Comparison of ENCODE assay signal across 10 mouse cellular contexts in genomic region chr1:162879595-162880369, GRCm38 (mm10). TPM values are rescaled to one million over a fixed set of nuclear protein-coding genes. Genes with fewer than 3 reads are reported as not detected.
A peak's percentile ranks its signal among the peaks of the same experiment; 100 is the strongest.
DNase-seq lines count a peak whose midpoint lies in the region; ATAC-seq and TF ChIP-seq lines count a peak whose summit lies in the region.
"Had no signal": no experiment of that assay in that cellular context is flagged by ENCODE, and none has a peak within 500 bp of the region (broad histone marks: within the 10 kb centered on the region; RNA-seq: fewer than 3 reads in every experiment).

No protein-coding gene starts in this region.

- TF ChIP-seq CTCF in liver, postnatal 0 days (IDR thresholded peaks at IDR 0.05; ENCODE audit: low read depth), result peak; percentile 65

- H3K27ac ChIP-seq in liver, postnatal 0 days (ENCODE audit: low read depth), result no peak overlapping the region

- no peaks in the 10 kb centered on the region for H3K27me3 ChIP-seq in liver, postnatal 0 days (ENCODE audit: insufficient read depth, low read length)

- no peaks in the 10 kb centered on the region for H3K9me3 ChIP-seq in liver, postnatal 0 days (ENCODE audit: low read length)

- WGBS in liver, postnatal 0 days (ENCODE audit: insufficient replicate concordance), result 46% methylated on average over 11 of the region's 11 CpGs

- no peaks in the 10 kb centered on the region for H3K36me3 ChIP-seq in liver, postnatal 0 days (replicated peaks; ENCODE audit: insufficient read depth, low read length)

- TF ChIP-seq EP300 in liver, postnatal 0 days (IDR thresholded peaks at IDR 0.05; ENCODE audit: low read depth), result no peak

- no peak overlapping the region for H3K9ac ChIP-seq in liver, postnatal 0 days (replicated peaks)

- intact Hi-C loops in heart, postnatal 36 days (cut with DNase I), result loop anchor here (1.0 to 10.0 kb wide), 2 partner anchors 13 to 135 kb away; partner anchors contain the start of genes Fmo1 and Prrc2c

- 0 out of 2 replicates have a peak, but pooled peaks cover under 1% of the 10 kb centered on the region for H3K4me1 ChIP-seq in liver, postnatal 0 days (ENCODE audit: insufficient read depth)

- H3K4me3 ChIP-seq in liver, postnatal 0 days (ENCODE audit: low read depth, low read length), result no peak overlapping the region

- peak; percentile 29; the same call in 1 of the 2 replicates for ATAC-seq in liver, postnatal 0 days

- peak; percentile 54 to 86 for DNase-seq in adrenal gland, adult (ENCODE audit: inconsistent age in 2 of 2, low spot score in 1 of 2)
- DNase-seq in adrenal gland, postnatal 4 days (ENCODE audit: low spot score in 2 of 2), result no peak
- peak; percentile 54 for DNase-seq in ovary, postnatal 36 days (ENCODE audit: low spot score)
- no peak for DNase-seq in ovary, adult 18-20 months (ENCODE audit: low spot score)
- DNase-seq in cerebellum, postnatal 25 days, result peak; percentile 21 to 63
- DNase-seq in heart, postnatal 36 days, result peak; percentile 56 to 77
- DNase-seq in liver, postnatal 0 days, result peak; percentile 65
- peak; percentile 44 to 79 for DNase-seq in spleen, postnatal 4 days (ENCODE audit: low spot score in 2 of 2)

- no peak overlapping the region for H3K4me2 ChIP-seq in liver, postnatal 0 days (ENCODE audit: low read depth, low read length)

RNA-seq across cellular contexts. Expression of gene Fmo1, which starts 13.4 kb away (rescaled TPM):
- total RNA-seq in adrenal gland, postnatal 4 days (2021), result 100 to 1,000 TPM; 106 to 126 TPM
- 10 to 100 TPM; 36.2 to 53.0 TPM for total RNA-seq in heart, postnatal 36 days (2021)
- 49.7 and 51.5 TPM in 2 replicates for polyA plus RNA-seq in liver, postnatal 0 days (2015; fragmentation: Nextera tagmentation; extraction: Ambion mirVana)

RNA-seq across cellular contexts. Expression of gene Fmo2, which starts 18.7 kb away (rescaled TPM):
- 10 to 100 TPM; 26.0 to 37.4 TPM for total RNA-seq in adrenal gland, postnatal 4 days (2021)
- 10 to 100 TPM; 40.6 to 56.9 TPM for total RNA-seq in heart, postnatal 36 days (2021)
- 0.55 and 0.62 TPM in 2 replicates for polyA plus RNA-seq in liver, postnatal 0 days (2015; fragmentation: Nextera tagmentation; extraction: Ambion mirVana)
- total RNA-seq: hematopoietic stem cell, adult 5-6 weeks had no signal
- polyA plus RNA-seq: neural tube, embryonic 14.5 days had no signal

RNA-seq across cellular contexts. Expression of gene Fmo6, which starts 57.5 kb away (rescaled TPM):
- total RNA-seq in adrenal gland, postnatal 4 days (2021), result not detected
- total RNA-seq in heart, postnatal 36 days (2021), result not detected
- not detected in 2 replicates for polyA plus RNA-seq in liver, postnatal 0 days (2015; fragmentation: Nextera tagmentation; extraction: Ambion mirVana)
- total RNA-seq: hematopoietic stem cell, adult 5-6 weeks had no signal
- polyA plus RNA-seq: neural tube, embryonic 14.5 days had no signal

Comparison
In these comparisons a context has a peak if more than half of its experiments do, and no peak if none do; other contexts are left out.
1. DNase-seq: peak in adrenal gland, adult (2 of 2), ovary, postnatal 36 days (single experiment), cerebellum, postnatal 25 days (2 of 2), heart, postnatal 36 days (2 of 2), liver, postnatal 0 days (single experiment) and spleen, postnatal 4 days (2 of 2); none in adrenal gland, postnatal 4 days (0 of 2) and ovary, adult 18-20 months (single experiment).